Mouse (Mus musculus): ENCODE measurements around the gene Itpkb.

Itpkb gene

DNA sequence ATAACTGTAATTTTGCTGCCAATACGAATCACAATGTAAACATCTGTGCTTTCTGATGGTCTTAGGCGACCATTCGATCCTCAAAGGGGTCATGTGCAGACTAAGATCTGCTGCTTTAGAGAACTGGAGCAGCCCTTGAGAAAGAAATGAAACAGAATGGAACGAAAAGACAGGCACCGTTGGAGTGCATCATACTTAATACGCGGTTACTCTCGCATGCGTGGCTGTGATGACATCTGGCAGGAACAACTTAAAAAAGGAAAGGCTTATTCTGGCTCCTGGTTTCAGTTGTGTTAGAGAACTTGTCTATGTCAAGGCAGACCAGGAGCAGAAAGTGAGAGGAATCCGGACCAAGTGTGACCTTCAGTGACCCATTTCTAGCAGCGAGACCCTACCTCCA, 15.6 kb upstream of the Itpkb start:
- peak; percentile 72 for DNase-seq (ENCODE audit: low read depth)

DNA sequence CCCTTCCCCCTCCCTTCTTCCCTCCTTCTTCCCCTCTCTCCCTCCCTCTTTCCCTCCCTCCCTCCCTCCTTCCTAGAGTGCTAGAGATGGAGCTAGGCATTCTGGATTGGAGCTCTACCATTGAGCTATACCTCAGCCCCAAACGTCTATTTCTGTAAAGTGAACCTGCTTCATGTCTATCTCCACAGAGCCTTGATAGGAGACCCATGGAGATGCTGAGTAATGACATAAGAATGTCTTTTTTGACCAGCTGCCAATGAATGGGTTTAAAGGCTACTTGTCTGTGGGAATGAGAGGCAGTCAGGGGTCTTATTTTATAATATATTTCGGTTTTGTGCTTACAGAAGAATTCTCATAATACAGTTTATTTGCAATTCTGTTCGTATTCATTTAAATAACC, 15.2 kb upstream of the Itpkb start:
- DNase-seq (ENCODE audit: low read depth), result no peak

DNA sequence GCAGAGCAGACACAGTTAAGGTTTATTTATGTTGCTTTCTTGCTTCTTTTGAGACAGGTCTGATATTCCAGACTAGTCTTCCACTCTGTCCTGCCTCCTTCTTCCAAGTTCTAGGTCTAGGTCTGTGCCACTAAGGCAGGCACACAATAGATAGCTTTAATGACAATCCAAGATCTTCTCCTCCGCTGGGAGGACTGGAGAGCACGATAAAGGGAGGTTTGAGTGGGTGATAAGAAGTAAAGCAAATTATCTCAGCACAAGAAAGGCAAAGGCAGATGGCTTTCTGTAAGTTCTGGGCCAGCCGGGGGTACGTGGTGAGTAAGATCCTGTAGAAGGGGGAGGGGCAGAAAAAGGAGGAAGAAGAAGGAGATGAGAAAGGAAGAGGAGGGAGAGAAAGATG, 12.8 kb upstream of the Itpkb start:
- DNase-seq (ENCODE audit: low read depth), result no peak

DNA sequence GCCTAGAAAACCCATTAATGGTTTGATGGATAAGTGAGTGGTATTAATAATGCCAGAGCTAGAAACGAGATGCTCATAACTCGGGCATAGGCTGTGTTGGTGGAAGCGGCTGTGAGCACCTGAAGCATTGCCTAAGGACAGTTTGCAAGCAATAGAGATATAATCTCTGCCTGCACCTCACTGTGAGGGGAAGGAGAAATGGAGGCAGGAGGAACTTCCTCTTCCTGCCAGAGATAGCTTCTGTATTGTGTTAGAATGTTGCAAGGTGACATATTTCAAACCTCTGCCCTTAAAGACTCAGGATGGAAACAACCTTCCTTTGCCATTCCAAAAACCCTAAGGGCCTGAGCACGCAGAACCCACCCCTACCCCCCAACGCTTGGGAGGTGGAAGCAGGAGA, 11.9 kb upstream of the Itpkb start:
- DNase-seq (ENCODE audit: low read depth), result peak; percentile 52

DNA sequence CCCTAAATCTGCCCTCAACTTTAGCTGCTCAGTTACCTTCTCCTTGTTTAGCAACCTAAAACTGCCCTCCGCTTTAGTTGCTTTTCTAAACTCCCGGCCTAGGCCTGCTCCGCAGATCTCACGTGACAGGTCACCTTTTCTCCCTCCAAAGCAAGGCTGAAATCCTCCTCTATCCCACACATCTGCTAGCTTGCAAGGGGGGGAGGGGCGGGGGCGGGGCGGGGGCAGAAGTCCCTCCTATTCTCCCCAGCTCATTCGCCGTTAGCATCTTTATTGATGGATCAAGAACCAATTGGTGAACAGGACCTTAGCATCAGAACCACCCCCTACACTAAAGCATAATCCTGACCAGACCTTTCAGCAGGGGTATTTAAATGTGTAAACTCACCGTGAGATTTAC, 10.4 kb upstream of the Itpkb start:
- DNase-seq (ENCODE audit: low read depth), result no peak

DNA sequence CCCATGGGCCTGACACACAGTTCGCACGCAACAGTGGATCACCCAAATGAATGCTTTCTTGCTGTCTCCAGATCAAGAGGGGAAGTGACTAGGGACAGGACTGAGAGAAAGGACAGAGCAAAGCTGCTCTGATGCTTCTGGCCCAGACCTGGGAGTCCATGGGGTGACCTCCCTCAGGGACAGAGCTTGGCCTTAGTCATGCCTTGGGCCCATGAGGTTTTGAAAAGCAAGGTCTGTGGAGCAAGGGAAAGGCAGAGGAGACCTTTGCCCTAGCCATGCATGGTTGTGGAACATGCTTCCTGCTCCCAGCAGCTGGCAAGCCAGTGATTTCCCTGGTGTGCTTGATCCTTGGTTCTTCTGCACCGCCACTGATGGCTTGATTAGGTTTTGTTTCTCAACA, 7.4 kb upstream of the Itpkb start:
- no peak for DNase-seq (ENCODE audit: low read depth)

DNA sequence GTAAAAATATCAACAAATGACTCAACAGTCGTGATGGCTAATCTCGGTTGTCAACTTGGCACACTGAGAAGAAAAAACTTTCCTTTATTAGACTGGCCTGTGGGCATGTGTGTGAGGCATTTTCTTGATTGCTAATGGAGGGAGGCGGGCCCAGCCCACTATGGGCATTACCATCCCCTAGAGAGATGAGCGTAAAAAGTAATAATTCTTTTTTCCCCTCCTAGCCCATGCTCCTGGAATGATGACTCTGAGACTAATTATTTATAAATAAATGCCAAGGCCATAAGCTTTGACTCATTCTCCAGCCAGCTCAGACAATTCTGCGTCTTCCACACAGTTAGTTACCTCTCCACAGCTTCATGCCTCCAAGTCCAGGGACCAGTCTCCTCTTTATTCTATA, 6.8 kb upstream of the Itpkb start:
- no peak for DNase-seq (ENCODE audit: low read depth)

DNA sequence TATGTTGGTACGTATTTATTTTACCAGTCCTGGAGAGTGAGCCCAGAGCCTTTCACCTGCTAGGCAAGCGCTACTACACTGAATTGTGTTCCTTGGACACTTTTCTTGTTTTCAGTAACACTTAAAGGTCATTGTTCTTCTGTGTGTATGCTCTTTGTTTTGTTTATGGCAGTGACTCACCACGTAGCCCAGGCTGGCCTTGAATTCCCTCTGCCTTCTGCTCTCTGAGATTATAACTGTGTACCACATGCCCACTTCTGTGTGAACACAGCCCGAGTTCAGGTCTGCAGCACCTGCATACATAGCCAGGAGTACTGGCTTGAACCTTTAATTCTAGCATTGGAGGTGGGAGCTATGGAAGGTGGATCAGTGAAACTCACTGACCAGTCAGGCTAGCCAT, 6.0 kb upstream of the Itpkb start:
- DNase-seq (ENCODE audit: low read depth), result no peak

DNA sequence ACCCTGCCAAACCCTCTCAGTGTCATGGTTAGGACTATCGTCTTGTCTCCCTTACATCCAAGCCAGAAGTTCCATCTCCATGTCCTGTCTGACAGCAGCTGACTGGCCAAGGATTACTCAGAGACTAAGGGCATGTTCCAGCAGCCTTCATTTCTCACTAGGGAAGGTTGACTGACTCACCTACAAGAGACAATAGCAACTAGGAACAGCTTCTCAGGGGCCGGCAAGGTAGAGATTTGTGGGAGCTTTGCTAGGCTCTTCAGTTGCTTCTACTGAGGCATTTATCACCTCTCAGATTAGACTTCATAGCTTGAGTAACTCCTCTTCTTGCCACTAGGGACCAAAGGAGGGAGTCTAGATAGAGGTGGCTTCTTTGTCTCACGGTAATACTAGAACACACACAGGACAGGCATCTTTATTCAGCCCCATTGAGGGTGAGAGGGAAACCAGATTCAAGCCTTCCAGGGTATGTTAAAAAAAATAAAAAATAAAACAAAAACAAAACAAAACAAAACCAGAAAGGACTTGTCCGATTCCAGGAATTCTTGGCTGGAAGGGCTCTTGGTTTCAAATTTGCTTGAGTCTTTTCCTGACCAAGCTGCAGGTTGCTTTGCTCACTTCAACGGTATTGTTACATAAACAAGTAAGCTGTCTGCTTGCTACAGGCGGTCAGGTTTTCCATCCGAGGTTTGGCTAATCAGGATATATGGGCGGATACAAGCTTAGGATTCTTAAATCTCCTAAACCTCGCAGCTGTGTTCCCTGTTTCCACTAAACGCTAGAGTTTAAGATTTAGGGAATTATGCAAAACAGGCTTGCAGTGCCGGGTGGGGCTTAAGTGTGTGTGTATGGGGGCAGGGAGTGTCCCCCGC, 1.3 kb upstream of the Itpkb start:
- DNase-seq (ENCODE audit: low read depth), result peak; percentile 75

DNA sequence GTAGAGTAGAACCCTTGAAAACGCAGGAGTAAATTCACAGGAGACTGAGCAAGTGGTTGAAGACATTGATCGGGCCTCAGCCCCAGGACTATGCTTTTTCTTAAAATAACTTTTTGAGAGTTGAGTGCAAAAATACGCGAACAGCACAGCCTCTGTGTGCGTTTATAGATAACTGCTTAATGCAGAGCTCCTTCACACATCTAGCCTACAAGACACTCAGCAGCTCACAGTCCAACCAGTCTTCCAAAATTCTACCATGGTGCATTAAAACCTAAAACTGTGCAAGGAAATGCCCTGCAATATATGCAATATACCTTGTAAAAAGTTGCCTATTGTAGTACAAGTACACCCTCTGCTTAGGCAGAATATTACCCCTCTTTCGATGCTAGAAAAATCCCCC, 579 bp upstream of the Itpkb start:
- no peak for DNase-seq (ENCODE audit: low read depth)

DNA sequence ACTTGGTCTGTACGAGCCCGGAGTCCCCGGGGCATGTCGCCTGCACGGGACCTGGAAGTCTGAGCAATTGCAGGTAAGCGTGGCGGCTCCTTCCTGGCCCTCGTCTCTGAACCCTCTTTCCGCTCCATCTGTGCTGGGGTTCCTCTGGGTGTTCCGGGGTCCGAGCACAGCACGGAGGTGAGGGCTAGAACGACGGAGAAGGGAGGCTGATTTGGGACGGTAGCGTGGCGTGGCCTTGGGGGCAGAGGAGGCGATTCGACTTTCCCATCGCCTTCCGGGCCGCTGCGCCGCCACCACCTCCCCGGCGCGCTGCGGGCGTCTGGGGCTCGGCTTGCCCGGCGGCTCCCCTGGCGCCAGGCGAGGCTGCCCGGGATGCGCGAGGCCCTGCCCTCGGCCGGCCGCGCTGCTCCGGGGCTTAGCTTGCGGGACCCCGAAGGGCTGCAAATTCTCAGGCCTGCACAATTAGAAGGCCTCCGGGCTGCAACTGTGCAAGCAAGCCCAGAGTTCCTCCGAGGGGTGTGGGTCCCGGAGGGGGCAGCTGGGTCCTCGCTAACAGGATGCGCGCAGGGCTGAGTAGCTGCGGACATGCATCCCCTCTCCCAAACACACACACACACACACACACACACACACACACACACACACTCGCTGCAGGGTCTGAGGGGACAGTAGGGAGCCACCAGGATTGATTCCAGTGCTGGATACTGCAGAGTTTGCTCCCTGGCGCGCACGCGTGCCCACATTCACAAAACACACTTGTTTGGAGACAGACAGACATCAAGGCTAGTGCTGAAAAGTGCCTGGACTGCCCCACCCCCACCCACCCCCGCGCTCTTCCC, 641 bp downstream of the Itpkb start:
- peak; percentile 71 for DNase-seq (ENCODE audit: low read depth)

DNA sequence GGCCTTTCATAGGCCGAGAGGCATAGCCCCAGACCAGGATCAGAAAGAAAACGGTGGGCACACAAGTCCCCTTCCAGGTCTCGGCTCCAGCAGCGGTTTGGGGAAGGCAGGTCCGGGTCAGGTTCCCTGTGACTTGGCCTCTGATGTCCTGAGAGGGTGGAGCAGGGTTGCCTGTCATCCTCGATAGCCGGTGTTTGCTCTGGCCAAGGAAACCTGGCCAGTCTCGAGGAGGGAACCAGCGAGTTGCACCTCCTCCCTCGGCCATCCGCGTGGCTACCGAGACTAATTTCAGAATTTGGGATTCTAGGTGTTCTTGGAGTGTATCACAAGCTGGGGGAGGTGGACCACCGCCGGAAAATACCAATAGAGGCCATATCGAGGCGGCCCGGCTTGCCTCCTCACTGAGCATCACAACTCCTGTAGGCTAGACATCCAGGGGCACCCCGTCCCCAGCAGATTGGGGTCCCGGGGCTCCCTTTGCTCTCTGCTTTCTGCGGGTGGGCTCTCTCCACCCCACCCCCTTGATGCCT, 1.3 kb downstream of the Itpkb start:
- peak; percentile 64 for DNase-seq (ENCODE audit: low read depth)

DNA sequence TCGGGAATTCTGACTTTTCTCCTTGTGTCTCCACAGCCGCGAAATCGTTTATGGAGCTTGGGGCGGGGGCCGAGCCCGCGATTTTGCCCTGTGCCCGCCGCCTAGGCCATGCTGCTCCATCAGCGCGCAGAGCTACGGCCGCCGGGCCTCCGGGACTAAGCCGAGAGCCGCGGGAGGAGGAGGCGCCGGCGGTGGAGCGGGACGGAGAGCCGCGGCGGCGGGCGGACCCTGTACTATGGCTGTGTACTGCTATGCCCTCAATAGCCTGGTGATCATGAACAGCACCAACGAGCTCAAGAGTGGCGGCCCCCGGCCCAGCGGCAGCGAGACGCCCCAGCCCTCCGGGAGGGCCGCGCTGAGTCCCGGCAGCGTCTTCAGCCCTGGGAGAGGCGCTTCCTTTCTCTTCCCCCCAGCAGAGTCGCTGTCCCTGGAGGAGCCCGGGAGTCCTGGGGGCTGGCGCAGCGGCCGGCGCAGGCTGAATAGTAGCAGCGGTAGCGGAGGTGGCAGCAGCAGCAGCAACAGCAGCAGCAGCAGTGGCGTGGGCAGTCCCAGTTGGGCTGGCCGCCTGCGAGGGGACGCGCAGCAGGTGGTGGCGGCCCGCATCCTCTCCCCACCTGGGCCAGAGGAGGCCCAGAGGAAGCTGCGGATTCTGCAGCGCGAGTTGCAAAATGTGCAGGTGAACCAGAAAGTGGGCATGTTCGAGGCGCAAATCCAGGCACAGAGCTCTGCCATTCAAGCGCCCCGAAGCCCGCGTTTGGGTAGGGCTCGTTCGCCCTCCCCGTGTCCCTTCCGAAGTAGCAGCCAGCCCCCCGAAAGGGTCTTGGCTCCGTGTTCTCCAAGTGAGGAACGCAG, 2.0 kb downstream of the Itpkb start:
- peak; percentile 74 for DNase-seq (ENCODE audit: low read depth)

DNA sequence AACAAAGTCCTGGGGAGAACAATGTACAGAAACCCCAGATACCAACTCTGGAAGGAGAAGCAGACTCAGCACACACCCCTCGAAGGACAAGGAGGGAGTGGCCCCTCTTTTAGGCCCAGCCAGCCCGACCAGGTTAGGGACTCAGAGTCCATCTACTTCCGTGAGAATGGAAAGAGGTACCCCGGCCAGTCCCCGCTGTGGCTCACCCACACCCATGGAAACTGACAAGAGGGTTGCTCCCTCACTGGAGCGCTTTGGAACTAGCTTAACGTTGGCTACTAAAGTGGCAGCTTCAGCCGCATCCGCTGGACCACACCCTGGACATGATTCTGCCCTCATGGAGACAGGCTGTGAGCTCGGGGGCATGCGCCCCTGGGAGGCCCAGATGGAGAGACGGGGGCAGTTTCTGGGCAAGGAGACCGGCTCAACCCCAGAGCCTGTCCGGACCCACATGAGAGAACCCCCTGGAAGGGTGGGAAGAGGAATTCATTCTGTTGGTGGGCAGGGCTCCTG, 2.7 kb downstream of the Itpkb start:
- DNase-seq (ENCODE audit: low read depth), result no peak

DNA sequence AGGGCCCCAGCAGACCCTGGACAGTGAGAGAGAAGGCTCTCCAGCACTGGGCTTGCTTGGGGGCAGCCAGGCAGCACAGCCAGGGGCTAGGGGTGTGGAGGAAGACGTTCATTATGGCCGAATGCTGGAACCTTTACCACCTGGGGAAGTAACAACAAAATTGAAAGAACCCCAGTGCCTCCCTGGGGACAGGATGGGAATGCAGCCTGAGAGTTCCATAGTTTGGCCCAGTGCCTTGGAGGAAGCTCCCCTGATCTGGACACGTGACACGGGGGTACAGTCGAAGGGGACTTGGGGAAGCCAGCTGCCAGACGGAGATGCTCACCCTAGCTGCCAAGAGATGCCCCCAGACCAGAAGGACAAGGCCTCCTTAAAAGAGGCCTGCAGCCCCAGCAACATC, 3.3 kb downstream of the Itpkb start:
- peak; percentile 52 for DNase-seq (ENCODE audit: low read depth)

DNA sequence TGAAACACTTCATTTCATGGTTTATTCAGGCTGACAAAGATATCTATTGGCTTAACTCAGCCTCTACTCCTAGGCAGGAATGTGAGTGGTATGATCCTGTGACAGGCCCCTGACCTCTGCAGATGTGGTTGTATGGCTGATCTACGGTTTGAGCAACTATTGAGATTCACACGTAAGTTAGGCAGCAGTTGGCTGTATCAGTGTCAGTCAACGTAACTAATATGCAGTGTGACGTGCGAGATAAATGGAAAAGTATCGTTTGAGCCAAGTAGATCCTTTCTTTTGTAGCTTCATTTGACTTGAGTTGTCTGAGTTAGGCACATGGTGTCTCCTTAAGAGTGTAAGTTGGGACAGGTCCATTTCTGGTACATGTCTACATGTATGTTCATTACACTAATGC, 4.3 kb downstream of the Itpkb start:
- peak; percentile 75 for DNase-seq (ENCODE audit: low read depth)

DNA sequence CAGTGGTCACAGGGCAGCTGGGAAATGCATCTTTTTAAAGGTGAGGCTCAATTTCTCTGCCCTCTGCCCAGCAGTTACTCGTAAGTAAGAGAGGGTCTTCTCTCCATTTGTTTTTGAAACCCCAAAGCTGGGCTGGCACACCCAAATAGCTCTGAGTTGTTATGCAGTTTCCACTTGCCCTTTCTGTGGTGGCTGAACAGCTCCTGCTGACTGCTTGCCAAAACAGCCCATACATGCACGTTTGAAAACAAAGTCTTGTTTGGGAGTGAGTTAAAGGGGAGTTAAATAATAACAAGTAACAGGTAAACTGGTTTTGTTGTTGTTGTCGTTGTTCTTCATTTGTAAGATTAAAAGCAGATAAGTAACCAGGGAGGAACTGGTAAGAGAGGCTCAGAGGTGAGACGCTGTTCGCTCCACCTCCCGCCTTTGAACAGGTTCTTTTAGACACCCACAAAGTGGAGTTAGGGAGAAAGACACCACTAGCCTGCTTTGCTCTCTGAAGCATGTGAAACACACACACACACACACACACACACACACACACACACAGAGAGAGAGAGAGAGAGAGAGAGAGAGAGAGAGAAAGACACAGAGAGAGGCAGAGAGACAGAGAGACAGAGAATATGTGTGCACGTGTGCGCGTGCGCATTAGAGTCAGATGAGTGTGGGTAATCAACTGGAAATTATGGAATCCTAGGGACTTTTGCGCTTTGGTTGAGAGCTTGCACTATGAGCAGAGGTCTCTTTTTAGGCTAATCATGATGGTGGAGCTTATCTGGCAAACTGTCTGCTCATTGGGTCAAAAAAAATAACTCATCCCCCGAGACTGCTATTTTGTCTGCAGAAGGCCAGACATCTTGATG, 5.5 kb downstream of the Itpkb start:
- peak; percentile 86 for DNase-seq (ENCODE audit: low read depth)

DNA sequence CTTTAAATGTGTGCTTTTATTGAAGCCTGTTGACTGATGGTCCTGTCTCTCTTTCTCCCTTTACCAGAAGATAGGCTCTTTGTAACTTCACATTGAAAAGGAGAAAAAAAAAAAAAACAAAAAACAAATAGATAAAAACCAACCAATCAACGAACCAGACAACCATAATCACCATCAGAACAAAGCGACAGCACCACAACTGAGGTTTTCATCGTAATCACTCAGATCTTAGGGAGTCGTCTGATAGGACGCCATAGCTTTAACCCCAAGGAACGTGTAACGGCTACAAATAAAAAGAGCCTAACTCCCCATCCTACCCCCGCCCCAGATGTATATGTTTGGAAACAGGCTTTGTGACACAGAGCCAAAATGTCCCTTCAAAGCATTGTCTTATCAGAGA, 8.1 kb downstream of the Itpkb start:
- DNase-seq (ENCODE audit: low read depth), result peak; percentile 77

DNA sequence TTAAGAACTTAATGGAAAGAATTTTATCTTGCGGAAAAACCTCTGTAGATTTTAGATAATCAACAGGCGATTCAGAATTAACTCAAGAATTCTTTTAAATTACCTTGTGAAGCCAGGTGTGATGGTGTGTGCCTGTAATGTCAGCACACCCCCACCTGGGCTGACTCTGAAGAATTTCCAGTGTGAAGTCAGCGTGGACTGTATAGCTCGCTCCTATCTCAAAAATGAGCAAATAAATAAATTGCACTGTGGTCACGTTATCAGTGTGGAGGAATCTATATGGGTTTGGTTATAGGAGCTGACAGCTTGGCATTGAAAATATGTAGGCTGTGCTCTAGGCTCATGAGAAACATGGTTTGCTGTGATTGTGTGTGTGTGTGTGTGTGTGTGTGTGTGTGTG, 8.9 kb downstream of the Itpkb start:
- peak; percentile 35 for DNase-seq (ENCODE audit: low read depth)

DNA sequence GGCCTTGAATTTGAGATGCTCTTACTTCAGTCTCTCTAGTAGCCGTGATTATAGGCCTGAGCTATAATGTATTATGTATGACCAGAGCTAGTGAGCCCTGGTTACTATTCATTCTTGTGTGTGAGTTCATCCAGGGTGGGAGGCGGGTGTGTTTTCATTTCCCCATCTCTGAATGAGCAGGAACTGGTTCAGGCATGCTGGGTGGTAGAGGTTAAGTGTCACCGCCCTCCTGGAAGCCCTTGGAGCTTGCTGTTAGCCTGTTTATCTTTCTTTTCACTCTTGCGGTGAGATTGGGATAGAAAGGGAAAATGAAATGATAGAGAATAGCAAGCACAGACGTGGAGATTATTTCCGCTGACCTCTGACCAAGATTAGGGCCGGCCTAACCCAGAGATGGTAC, 12.7 kb downstream of the Itpkb start:
- no peak for DNase-seq (ENCODE audit: low read depth)
